Mouse (Mus musculus) gastrocnemius, postnatal 10 days (tissue): ENCODE measurements around the gene Gss. TPM values are rescaled to one million over a fixed set of nuclear protein-coding genes. Genes with fewer than 3 reads are reported as not detected.

Experiments used
- DNase-seq: peaks from one replicate; pipeline ENCODE4 v3.0.0; 2021; ENCODE audit warnings: mixed read lengths
- microRNA-seq, 2 experiments: library from miRNA; unstranded; fragments of <30 nt; microRNA quantifications; one replicate each; pipeline ENCODE4 v1.2.0; 2021
- total RNA-seq, 2 experiments: library from RNA; stranded (reverse); gene quantifications; 2 replicates each; pipeline ENCODE4 v1.2.3; 2021

Gene Gss
- total RNA-seq, 2 experiments from 2014 or later = 9.2 to 10.4 TPM

DNA sequence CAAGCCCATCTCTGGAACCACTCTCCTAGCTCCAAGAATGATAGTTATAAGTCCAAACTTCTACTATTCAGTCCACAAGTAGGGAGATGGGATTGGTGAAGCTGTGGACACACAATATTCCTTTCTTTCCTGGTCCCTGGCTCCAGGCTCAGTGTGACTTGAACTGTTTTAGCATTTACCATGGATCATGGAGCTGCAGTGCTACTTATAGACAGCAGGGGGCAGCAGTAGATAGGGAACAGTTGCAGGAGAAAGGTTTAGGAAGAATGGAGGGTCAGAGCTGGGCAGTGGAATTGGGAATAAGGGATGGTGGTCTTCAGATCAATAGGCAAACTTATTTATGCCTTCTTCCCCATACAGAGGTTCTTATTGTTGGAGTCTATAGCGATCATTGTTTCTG lies 76.7 kb downstream of the Gss start:
- peak; percentile 57 for DNase-seq

DNA sequence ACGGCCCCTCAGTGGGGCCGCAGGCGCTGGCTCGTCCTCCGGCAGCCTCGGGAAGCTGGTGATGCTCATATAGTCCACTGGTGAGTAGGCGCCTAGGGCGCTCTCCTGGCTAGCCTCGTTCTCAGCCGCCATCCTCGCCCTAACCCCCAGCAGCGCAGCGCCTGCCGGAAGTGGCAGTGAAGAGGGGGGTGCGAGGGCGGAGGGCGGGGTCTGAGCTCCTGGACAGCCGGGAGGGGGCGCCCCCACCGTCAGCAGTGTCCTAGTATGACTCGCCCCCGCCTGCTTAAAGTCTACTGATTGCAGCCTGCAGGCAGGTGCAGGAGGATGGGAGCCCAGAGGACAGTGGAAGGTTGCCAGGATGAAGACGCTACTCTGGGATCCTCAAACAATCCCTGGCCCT lies 77.9 kb downstream of the Gss start:
- DNase-seq = peak; percentile 71

DNA sequence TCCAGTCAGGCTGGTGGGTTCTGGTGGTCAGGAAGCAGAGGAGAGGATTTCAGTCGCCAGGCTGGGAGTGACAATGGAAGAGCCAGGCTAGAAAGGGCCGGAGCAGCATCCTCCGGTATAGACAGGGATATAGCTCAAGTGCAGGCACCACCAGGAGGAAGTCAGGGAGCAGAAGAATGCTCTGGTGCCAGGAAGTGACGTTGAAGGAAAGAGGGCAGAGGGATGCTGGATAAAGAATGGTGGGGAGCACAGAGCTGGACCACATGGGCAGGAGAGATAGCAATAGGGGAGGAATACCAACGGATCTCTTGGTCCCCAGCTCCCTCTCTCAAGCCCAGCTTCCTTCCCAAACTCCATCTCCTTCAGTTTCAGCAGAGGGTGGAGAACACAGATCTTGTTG lies 79.1 kb downstream of the Gss start:
- no peak for DNase-seq

Small RNA genes within 50 kb of the gene (microRNA-seq; reads per million reads assigned to microRNA genes)
- gene Mir499 = 383 to 432 reads per million in 2 experiments

Other genes starting within 250 kb of the Gss start
- 10 to 100 TPM; 27.1 to 27.5 TPM for gene Pigu, start 235.4 kb downstream of the Gss start, total RNA-seq
- gene Trp53inp2, start 211.8 kb downstream of the Gss start, total RNA-seq = 100 to 1,000 TPM; 215 to 242 TPM
- 10 to 100 TPM; 21.1 to 28.5 TPM for gene Ncoa6, start 118.9 kb downstream of the Gss start, total RNA-seq
- gene Acss2, start 74.9 kb downstream of the Gss start, total RNA-seq = 10 to 100 TPM; 28.4 to 33.4 TPM
- 1 to 10 TPM; 1.0 to 1.1 TPM for gene Ggt7, start 74.6 kb downstream of the Gss start, total RNA-seq
- 1 to 10 TPM; 1.3 to 2.3 TPM for gene Myh7b, start 18.4 kb upstream of the Gss start, total RNA-seq
- 10 to 100 TPM; 83.4 to 94.8 TPM for gene Trpc4ap, start 99.6 kb upstream of the Gss start, total RNA-seq
- gene Edem2, start 136.7 kb upstream of the Gss start, total RNA-seq = 1 to 10 TPM; 7.2 to 9.0 TPM
- gene Gm17581, start 143.1 kb upstream of the Gss start, total RNA-seq = not detected
- gene Procr, start 158.3 kb upstream of the Gss start, total RNA-seq = 10 to 100 TPM; 11.7 to 11.9 TPM
- gene Mmp24, start 182.5 kb upstream of the Gss start, total RNA-seq = under 1 TPM in 1 of 2 experiments, not detected in 1; 0.11 TPM
- gene BC029722, start 226.6 kb upstream of the Gss start, total RNA-seq = 10 to 100 TPM; 14.3 to 16.9 TPM
- 10 to 100 TPM; 58.0 to 63.8 TPM for gene Eif6, start 234.1 kb upstream of the Gss start, total RNA-seq
- not detected for gene Fam83c, start 242.0 kb upstream of the Gss start, total RNA-seq